Comparison of ENCODE assay signal across 15 mouse cellular contexts in genomic region chr1:43363178-43363577, GRCm38 (mm10).
DNase-seq lines count a peak whose midpoint lies in the region; ATAC-seq and TF ChIP-seq lines count a peak whose summit lies in the region.
"Had no signal": no experiment of that assay in that cellular context is flagged by ENCODE, and none has a peak within 500 bp of the region (broad histone marks: within the 10 kb centered on the region; RNA-seq: fewer than 3 reads in every experiment).

No protein-coding gene starts in this region.

- intact Hi-C loops in heart, postnatal 25 days (cut with DNase I) = no loop called here

- peak; percentile 27 for DNase-seq in heart, adult 8-10 months (ENCODE audit: low spot score)
- no peak for DNase-seq in heart, postnatal 25 days (ENCODE audit: low spot score)
- DNase-seq in lung, postnatal 0 days (ENCODE audit: low spot score) = peak; percentile 24
- no peak for DNase-seq in lung, adult 2 months
- DNase-seq in heart, postnatal 4 days = peak; percentile 9
- peak; percentile 45 for DNase-seq in testis, postnatal 14 days (ENCODE audit: low spot score)
- no peak for DNase-seq in right cerebral cortex, adult 18-20 months
- DNase-seq: cerebellum, adult 11-12 months; forebrain, postnatal 0 days; gastrocnemius, postnatal 36 days; layer of hippocampus, postnatal 36 days; right cerebral cortex, postnatal 4 days had no signal

- no peaks in the 10 kb centered on the region for H3K9me3 ChIP-seq in lung, postnatal 0 days (ENCODE audit: low read length)

- TF ChIP-seq EP300 in lung, postnatal 0 days (IDR thresholded peaks at IDR 0.05) = no peak

- H3K27ac ChIP-seq in lung, postnatal 0 days (ENCODE audit: low read length) = no peak overlapping the region

- no peak for ATAC-seq in lung, postnatal 0 days
- ATAC-seq: forebrain, postnatal 0 days had no signal

- no peak overlapping the region for H3K4me2 ChIP-seq in lung, postnatal 0 days (replicated peaks; ENCODE audit: low read depth, low read length)
- H3K4me2 ChIP-seq: liver, embryonic 11.5 days; midbrain, embryonic 11.5 days had no signal

- no peaks in the 10 kb centered on the region for H3K27me3 ChIP-seq in lung, postnatal 0 days (replicated peaks; ENCODE audit: insufficient read depth, low read length)

- TF ChIP-seq CTCF in lung, postnatal 0 days (IDR thresholded peaks at IDR 0.05) = no peak
- no peak for TF ChIP-seq CTCF in lung, adult 2 months (IDR thresholded peaks at IDR 0.05; ENCODE audit: insufficient read depth, low read length)

- H3K4me3 ChIP-seq in lung, postnatal 0 days (ENCODE audit: low read depth, low read length) = no peak overlapping the region
- H3K4me3 ChIP-seq in lung, adult 2 months (replicated peaks; ENCODE audit: extremely low read depth, low read depth, low read length) = no peak overlapping the region

- H3K9ac ChIP-seq in lung, postnatal 0 days (replicated peaks; ENCODE audit: low read depth) = no peak overlapping the region
- H3K9ac ChIP-seq: forebrain, postnatal 0 days had no signal

- TF ChIP-seq POLR2A in lung, adult 2 months (IDR thresholded peaks at IDR 0.05; ENCODE audit: borderline replicate concordance, extremely low read depth, low read depth, low read length) = no peak

- no peaks in the 10 kb centered on the region for H3K36me3 ChIP-seq in lung, postnatal 0 days (ENCODE audit: insufficient read depth, low read length)
- H3K36me3 ChIP-seq: G1E had no signal

- peaks cover 9% of the 10 kb centered on the region; the same call in 1 of the 2 replicates for H3K4me1 ChIP-seq in lung, postnatal 0 days (ENCODE audit: insufficient read depth, low read depth, low read length)
- peaks cover 14% of the 10 kb centered on the region for H3K4me1 ChIP-seq in lung, adult 2 months (ENCODE audit: control insufficient read depth, insufficient read depth, low read length)

- WGBS in lung, postnatal 0 days = 53% methylated on average over 4 of the region's 4 CpGs
- 57% methylated on average over 4 of the region's 4 CpGs for WGBS in lung, adult 2 months

Comparison
In these comparisons a context has a peak if more than half of its experiments do, and no peak if none do; other contexts are left out.
1. DNase-seq: peak in heart, adult 8-10 months (single experiment), lung, postnatal 0 days (single experiment), heart, postnatal 4 days (single experiment) and testis, postnatal 14 days (single experiment); none in heart, postnatal 25 days (single experiment), lung, adult 2 months (single experiment) and right cerebral cortex, adult 18-20 months (single experiment).